Mouse (Mus musculus) limb, embryonic 11.5 days (tissue): ENCODE data around the gene Slc36a1. TPM values are rescaled to one million over a fixed set of nuclear protein-coding genes. Genes with fewer than 3 reads are reported as not detected.

Experiments used
- ATAC-seq: fragments of 200-750 bp; cut with Nextera tagmentation; 2 replicates; pipeline ENCODE4 v1.8.0; 2017; ENCODE audit warnings: low read depth; ENCODE audit not compliant: insufficient number of reproducible peaks, low FRiP score, low TSS enrichment
- DNase-seq: peaks from one replicate; pipeline ENCODE4 v3.0.0-alpha.2; 2015; ENCODE audit warnings: low spot score
- H3K27ac ChIP-seq: fragments of 300-500 bp; sonication (generic); replicated peaks from 2 replicates; pipeline ENCODE4 v1.5.1; 2014; ENCODE audit warnings: low read depth, mild to moderate bottlenecking, low read length
- H3K27me3 ChIP-seq: fragments of 300-500 bp; sonication (generic); 2 replicates; pipeline ENCODE4 v1.6.1; 2014; ENCODE audit warnings: mild to moderate bottlenecking, low read length, mixed read lengths; ENCODE audit not compliant: control insufficient read depth, insufficient read depth
- H3K36me3 ChIP-seq: fragments of 300-500 bp; sonication (generic); 2 replicates; pipeline ENCODE4 v1.6.1; 2014; ENCODE audit warnings: mild to moderate bottlenecking, low read length, moderate library complexity, mixed read lengths; ENCODE audit not compliant: control insufficient read depth, insufficient read depth
- H3K4me1 ChIP-seq: fragments of 300-500 bp; sonication (generic); 2 replicates; pipeline ENCODE4 v1.6.1; 2014; ENCODE audit warnings: low read length, mixed read lengths; ENCODE audit not compliant: control insufficient read depth, insufficient read depth
- H3K4me2 ChIP-seq: fragments of 300-500 bp; sonication (generic); 2 replicates; pipeline ENCODE4 v1.6.1; 2014; ENCODE audit warnings: low read depth, mild to moderate bottlenecking, moderate library complexity; ENCODE audit not compliant: severe bottlenecking
- H3K4me3 ChIP-seq: fragments of 300-500 bp; sonication (generic); 2 replicates; pipeline ENCODE4 v1.5.1; 2014; ENCODE audit warnings: low read depth, low read length
- H3K9ac ChIP-seq: fragments of 300-500 bp; sonication (generic); 2 replicates; pipeline ENCODE4 v1.6.1; 2014; ENCODE audit warnings: mild to moderate bottlenecking, low read length
- H3K9me3 ChIP-seq: fragments of 300-500 bp; sonication (generic); 2 replicates; pipeline ENCODE4 v1.6.1; 2016; ENCODE audit warnings: low read length; ENCODE audit not compliant: control insufficient read depth
- WGBS: fragments of 180-500 bp; shearing (Covaris S2); extraction: QIAGEN DNeasy Blood & Tissue Kit; methylation state at CpG from one replicate; pipeline ENCODE4 v1.1.7; 2014; 5-methylcytosine and 5-hydroxymethylcytosine counted together
- polyA plus RNA-seq: library from polyadenylated mRNA; unstranded; fragments of >200 nt; fragmentation: Nextera tagmentation; extraction: Ambion mirVana; gene quantifications from 2 replicates; pipeline ENCODE4 v1.2.1, GENCODE M21; 2014

Slc36a1 gene
- polyA plus RNA-seq, 1 experiment from 2014 or later: 1.7 TPM

GRCm38 (mm10) chr11:55214161-55214560, 10.0 kb downstream of the Slc36a1 start:
- DNase-seq (no peak), ATAC-seq (no peak)
- Histone ChIP-seq H3K27ac (no peak overlapping the region), H3K27me3 (no peaks in the 10 kb centered on the region), H3K9ac (no peak overlapping the region), H3K9me3 (no peaks in the 10 kb centered on the region), H3K4me1 (no peaks in the 10 kb centered on the region), H3K4me3 (no peak overlapping the region), H3K36me3 (no peaks in the 10 kb centered on the region; the same call in 1 of the 2 replicates), H3K4me2 (no peak overlapping the region)
- 77% methylated on average over 5 of the region's 5 CpGs for WGBS

- Histone ChIP-seq H3K4me1 (no peaks in the 10 kb centered on the region), H3K4me2 (no peak overlapping the region), H3K4me3 (no peak overlapping the region), H3K27ac (no peak overlapping the region), H3K36me3 (no peaks in the 10 kb centered on the region; the same call in 1 of the 2 replicates), H3K9ac (no peak overlapping the region), H3K27me3 (no peaks in the 10 kb centered on the region), H3K9me3 (no peaks in the 10 kb centered on the region)
- DNase-seq (no peak), ATAC-seq (no peak)
- 90% methylated on average over 3 of the region's 3 CpGs for WGBS
Measured at GRCm38 (mm10) chr11:55214978-55215377, 10.8 kb downstream of the Slc36a1 start.

GRCm38 (mm10) chr11:55216061-55216460, 11.9 kb downstream of the Slc36a1 start:
- H3K27me3 ChIP-seq: no peaks in the 10 kb centered on the region
- no peak overlapping the region for H3K27ac ChIP-seq
- 60% methylated on average over 3 of the region's 4 CpGs for WGBS
- H3K4me2 ChIP-seq: no peak overlapping the region
- no peak for DNase-seq
- no peak for ATAC-seq
- no peaks in the 10 kb centered on the region for H3K9me3 ChIP-seq
- no peak overlapping the region for H3K9ac ChIP-seq
- no peaks in the 10 kb centered on the region for H3K4me1 ChIP-seq
- no peak overlapping the region for H3K4me3 ChIP-seq
- no peaks in the 10 kb centered on the region; the same call in 1 of the 2 replicates for H3K36me3 ChIP-seq

- 90% methylated on average over 13 of the region's 13 CpGs for WGBS
- Histone ChIP-seq H3K4me3 (no peak overlapping the region), H3K27ac (no peak overlapping the region), H3K4me2 (no peak overlapping the region), H3K9ac (no peak overlapping the region), H3K27me3 (no peaks in the 10 kb centered on the region), H3K36me3 (no peaks in the 10 kb centered on the region; the same call in 1 of the 2 replicates), H3K9me3 (no peaks in the 10 kb centered on the region), H3K4me1 (no peaks in the 10 kb centered on the region)
- DNase-seq (no peak), ATAC-seq (no peak)
Measured at GRCm38 (mm10) chr11:55216830-55217229, 12.7 kb downstream of the Slc36a1 start.

DNA sequence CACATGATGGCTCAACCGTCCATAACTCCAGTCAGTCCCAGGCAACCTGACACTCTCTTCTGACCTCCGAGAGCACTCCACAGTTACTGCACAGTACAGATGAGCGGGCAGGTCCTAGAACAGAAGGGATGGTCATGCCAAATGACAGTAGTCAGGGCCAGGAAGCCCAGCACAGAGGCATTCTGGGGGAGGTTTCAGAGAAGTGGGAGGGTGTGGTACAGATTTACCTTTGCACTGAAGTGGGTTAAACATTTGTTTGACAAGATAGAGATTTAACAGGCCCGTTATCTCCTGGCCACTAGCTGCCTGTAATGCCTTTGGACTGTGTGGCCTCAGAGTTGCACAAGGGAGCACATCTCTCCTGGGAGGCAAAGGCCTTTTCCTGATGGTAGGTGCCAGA, 13.3 kb downstream of the Slc36a1 start:
- ATAC-seq (no peak), DNase-seq (no peak)
- Histone ChIP-seq H3K4me3 (no peak overlapping the region), H3K4me2 (no peak overlapping the region), H3K4me1 (no peaks in the 10 kb centered on the region), H3K9me3 (no peaks in the 10 kb centered on the region), H3K36me3 (no peaks in the 10 kb centered on the region; the same call in 1 of the 2 replicates), H3K27ac (no peak overlapping the region), H3K9ac (no peak overlapping the region), H3K27me3 (no peaks in the 10 kb centered on the region)
- 79% methylated on average over 4 of the region's 4 CpGs for WGBS

- Histone ChIP-seq H3K27ac (no peak overlapping the region), H3K9me3 (no peaks in the 10 kb centered on the region), H3K9ac (no peak overlapping the region), H3K27me3 (no peaks in the 10 kb centered on the region), H3K4me1 (no peaks in the 10 kb centered on the region), H3K36me3 (no peaks in the 10 kb centered on the region; the same call in none of the 2 replicates), H3K4me3 (no peak overlapping the region), H3K4me2 (no peak overlapping the region)
- WGBS: 87% methylated on average over 7 of the region's 7 CpGs
- ATAC-seq: no peak
- no peak for DNase-seq
Measured at GRCm38 (mm10) chr11:55217880-55218279, 13.7 kb downstream of the Slc36a1 start.

DNA sequence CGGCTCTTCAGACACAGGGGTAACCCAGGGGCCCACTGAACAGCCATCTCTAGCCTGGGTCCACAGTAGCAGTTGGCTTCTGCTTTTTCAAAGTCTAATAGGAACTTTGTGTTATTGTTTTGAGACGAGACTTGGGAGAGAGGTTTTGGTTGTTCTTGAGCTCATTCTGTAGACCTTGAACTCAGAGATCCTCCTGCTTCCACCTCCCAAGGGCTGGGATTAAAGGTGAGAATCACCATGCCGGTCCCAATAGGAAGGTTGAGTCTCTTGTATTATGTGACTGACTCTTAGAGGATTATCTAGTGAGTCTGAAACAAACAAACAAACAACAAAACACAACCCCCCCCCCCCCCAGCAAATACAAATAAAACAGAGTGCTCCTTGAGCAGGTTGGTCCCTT, 14.3 kb downstream of the Slc36a1 start:
- no peaks in the 10 kb centered on the region for H3K27me3 ChIP-seq
- 83% methylated on average over 3 of the region's 3 CpGs for WGBS
- H3K4me3 ChIP-seq: no peak overlapping the region
- no peak overlapping the region for H3K9ac ChIP-seq
- no peaks in the 10 kb centered on the region for H3K4me1 ChIP-seq
- H3K9me3 ChIP-seq: no peaks in the 10 kb centered on the region
- DNase-seq (no peak), ATAC-seq (no peak)
- H3K27ac ChIP-seq: no peak overlapping the region
- H3K4me2 ChIP-seq: no peak overlapping the region
- H3K36me3 ChIP-seq: peaks cover under 1% of the 10 kb centered on the region

DNA sequence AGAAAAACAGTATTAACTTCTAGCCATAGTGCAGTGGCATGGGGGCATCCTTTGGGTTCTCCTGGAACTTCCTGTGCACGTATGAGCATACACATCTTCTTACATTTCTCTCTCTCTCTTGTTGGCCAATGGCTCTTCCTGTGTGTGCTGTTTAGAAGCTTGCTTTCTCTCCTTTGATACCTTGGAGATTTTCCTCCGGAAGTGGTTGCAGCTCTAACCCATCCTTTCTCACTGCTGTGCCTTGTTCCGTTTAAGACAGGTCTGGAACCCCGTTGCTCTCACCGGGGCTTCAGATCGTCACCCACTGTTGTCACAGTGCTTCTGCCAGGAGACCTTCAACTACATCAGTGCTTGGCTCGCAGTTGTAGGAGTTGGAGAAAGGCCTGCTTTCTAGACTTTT, 17.2 kb downstream of the Slc36a1 start:
- ATAC-seq (no peak), DNase-seq (no peak)
- H3K4me1 ChIP-seq: no peaks in the 10 kb centered on the region
- WGBS: 90% methylated on average over 7 of the region's 7 CpGs
- no peaks in the 10 kb centered on the region for H3K9me3 ChIP-seq
- no peak overlapping the region for H3K4me3 ChIP-seq
- peaks cover 4% of the 10 kb centered on the region for H3K36me3 ChIP-seq
- H3K9ac ChIP-seq: no peak overlapping the region
- no peak overlapping the region for H3K27ac ChIP-seq
- no peaks in the 10 kb centered on the region for H3K27me3 ChIP-seq
- no peak overlapping the region for H3K4me2 ChIP-seq

- ATAC-seq (no peak), DNase-seq (no peak)
- no peaks in the 10 kb centered on the region for H3K36me3 ChIP-seq
- H3K9ac ChIP-seq: no peak overlapping the region
- no peak overlapping the region for H3K4me3 ChIP-seq
- H3K27ac ChIP-seq: no peak overlapping the region
- 91% methylated on average over 6 of the region's 6 CpGs for WGBS
- H3K9me3 ChIP-seq: no peaks in the 10 kb centered on the region
- no peaks in the 10 kb centered on the region for H3K27me3 ChIP-seq
- no peaks in the 10 kb centered on the region for H3K4me1 ChIP-seq
- no peak overlapping the region for H3K4me2 ChIP-seq
Measured at GRCm38 (mm10) chr11:55231034-55231433, 26.9 kb downstream of the Slc36a1 start.
